Mouse (Mus musculus) heart, embryonic 11.5 days (tissue): ENCODE data around the gene Olfr625-ps1. TPM values are rescaled to one million over a fixed set of nuclear protein-coding genes. Genes with fewer than 3 reads are reported as not detected.
"Not testable (repeated sequence)": the region's sequence is repeated elsewhere in the genome, so short reads cannot be mapped to it uniquely, and the experiment has no call there.

Source experiments
- ATAC-seq: fragments of 200-750 bp; cut with Nextera tagmentation; replicated peaks from 2 replicates; pipeline ENCODE4 v1.8.0; 2017; ENCODE audit warnings: moderate library complexity; ENCODE audit not compliant: insufficient number of reproducible peaks, low FRiP score, low TSS enrichment
- H3K27ac ChIP-seq: fragments of 300-500 bp; sonication (generic); 2 replicates; pipeline ENCODE4 v1.5.1; 2014; ENCODE audit warnings: mild to moderate bottlenecking, low read depth, low read length
- H3K27me3 ChIP-seq: fragments of 300-500 bp; sonication (generic); 2 replicates; pipeline ENCODE4 v1.6.1; 2014; ENCODE audit warnings: mild to moderate bottlenecking, low read length, mixed read lengths; ENCODE audit not compliant: control insufficient read depth, insufficient read depth
- H3K36me3 ChIP-seq: fragments of 300-500 bp; sonication (generic); 2 replicates; pipeline ENCODE4 v1.6.1; 2014; ENCODE audit warnings: mild to moderate bottlenecking, low read length, moderate library complexity, mixed read lengths; ENCODE audit not compliant: control insufficient read depth, insufficient read depth
- H3K4me1 ChIP-seq: fragments of 300-500 bp; sonication (generic); 2 replicates; pipeline ENCODE4 v1.6.1; 2014; ENCODE audit warnings: low read length; ENCODE audit not compliant: control insufficient read depth, insufficient read depth
- H3K4me2 ChIP-seq: fragments of 300-500 bp; sonication (generic); 2 replicates; pipeline ENCODE4 v1.6.1; 2014; ENCODE audit warnings: mild to moderate bottlenecking, moderate library complexity
- H3K4me3 ChIP-seq: fragments of 300-500 bp; sonication (generic); 2 replicates; pipeline ENCODE4 v1.5.1; 2014; ENCODE audit warnings: low read depth, low read length
- H3K9ac ChIP-seq: fragments of 300-500 bp; sonication (generic); 2 replicates; pipeline ENCODE4 v1.6.1; 2014; ENCODE audit warnings: mild to moderate bottlenecking, low read depth, low read length, moderate library complexity
- H3K9me3 ChIP-seq: fragments of 300-500 bp; sonication (generic); replicated peaks from 2 replicates; pipeline ENCODE4 v1.6.1; 2016; ENCODE audit warnings: low read length; ENCODE audit not compliant: control insufficient read depth
- WGBS: fragments of 180-500 bp; shearing (Covaris S2); extraction: QIAGEN DNeasy Blood & Tissue Kit; methylation state at CpG from one replicate; pipeline ENCODE4 v1.1.7; 2014; ENCODE audit not compliant: insufficient replicate concordance; 5-methylcytosine and 5-hydroxymethylcytosine counted together
- polyA plus RNA-seq: library from polyadenylated mRNA; unstranded; fragments of >200 nt; fragmentation: Nextera tagmentation; extraction: Ambion mirVana; gene quantifications from 2 replicates; pipeline ENCODE4 v1.2.1, GENCODE M21; 2014

Olfr625-ps1 gene
- polyA plus RNA-seq, 1 experiment from 2014 or later = not detected

DNA sequence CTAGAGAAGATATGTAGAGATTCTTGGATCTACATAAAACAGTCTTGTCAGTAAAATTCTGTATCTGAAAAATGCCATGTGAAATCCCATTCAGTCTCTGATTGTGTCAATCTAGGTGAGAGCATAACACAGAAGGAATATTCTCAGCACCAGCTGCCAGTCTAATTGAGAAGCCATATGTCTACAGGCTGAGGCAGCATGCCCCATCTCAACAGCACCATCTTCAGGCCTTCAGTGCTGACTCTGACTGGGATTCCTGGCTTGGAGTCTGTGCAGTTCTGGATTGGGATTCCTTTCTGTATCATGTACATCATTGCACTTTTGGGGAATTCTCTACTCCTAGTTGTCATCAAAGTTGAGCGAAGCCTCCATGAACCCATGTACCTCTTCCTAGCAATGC lies 33.9 kb downstream of the Olfr625-ps1 start:
- not testable (repeated sequence) for H3K4me3 ChIP-seq, H3K4me1 ChIP-seq, H3K9me3 ChIP-seq, H3K27me3 ChIP-seq, ATAC-seq, H3K4me2 ChIP-seq, H3K36me3 ChIP-seq, H3K9ac ChIP-seq, H3K27ac ChIP-seq
- 94% methylated on average over 1 of the region's 1 CpGs for WGBS

DNA sequence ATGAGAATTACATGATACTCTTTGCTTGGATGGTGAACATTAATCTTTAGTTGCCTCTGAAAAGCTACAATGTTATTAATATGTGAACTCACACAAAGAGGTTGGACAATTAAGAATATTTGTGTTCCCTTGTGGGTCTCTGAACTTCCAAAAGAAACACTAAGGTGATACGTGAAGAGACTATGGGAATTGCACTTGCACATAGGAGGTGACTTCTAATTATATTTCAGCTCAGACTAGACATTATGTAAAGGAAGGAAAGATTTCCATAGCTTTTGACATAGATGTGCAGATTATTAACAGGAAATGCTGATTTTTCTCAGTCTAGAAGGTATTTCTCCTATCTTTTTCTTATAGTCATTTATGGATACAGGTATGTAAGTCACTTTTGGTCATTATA lies 47.6 kb downstream of the Olfr625-ps1 start, which contains the start of gene Olfr628:
Gene Olfr628 (plus strand): TSS at position 301 of the 400 bp plus-strand sequence.
- no peaks in the 10 kb centered on the region for H3K27me3 ChIP-seq
- H3K36me3 ChIP-seq = no peaks in the 10 kb centered on the region
- H3K27ac ChIP-seq = no peak within 1 kb of the TSS
- no peak within 1 kb of the TSS for H3K9ac ChIP-seq
- H3K9me3 ChIP-seq = no peaks in the 10 kb centered on the region
- WGBS = 84% methylated on average over 1 of the region's 1 CpGs
- H3K4me2 ChIP-seq = no peak within 1 kb of the TSS
- H3K4me1 ChIP-seq = no peaks in the 10 kb centered on the region
- ATAC-seq = no peak
- H3K4me3 ChIP-seq = no peak within 1 kb of the TSS

Other genes with a start within 250 kb of the Olfr625-ps1 start
- gene Olfr605, start 237.3 kb upstream of the Olfr625-ps1 start, polyA plus RNA-seq = not detected in 2 replicates
- gene Olfr606, start 233.7 kb upstream of the Olfr625-ps1 start, polyA plus RNA-seq = not detected in 2 replicates
- not detected in 2 replicates for gene Olfr607, start 218.6 kb upstream of the Olfr625-ps1 start, polyA plus RNA-seq
- not detected in 2 replicates for gene Olfr608, start 212.8 kb upstream of the Olfr625-ps1 start, polyA plus RNA-seq
- gene Olfr609, start 184.7 kb upstream of the Olfr625-ps1 start, polyA plus RNA-seq = not detected in 2 replicates
- not detected in 2 replicates for gene Olfr610, start 170.6 kb upstream of the Olfr625-ps1 start, polyA plus RNA-seq
- not detected in 2 replicates for gene Olfr611, start 161.9 kb upstream of the Olfr625-ps1 start, polyA plus RNA-seq
- not detected in 2 replicates for gene Olfr612, start 140.0 kb upstream of the Olfr625-ps1 start, polyA plus RNA-seq
- not detected in 2 replicates for gene Olfr613, start 134.6 kb upstream of the Olfr625-ps1 start, polyA plus RNA-seq
- not detected in 2 replicates for gene Olfr615, start 126.6 kb upstream of the Olfr625-ps1 start, polyA plus RNA-seq
- gene Olfr616, start 113.6 kb upstream of the Olfr625-ps1 start, polyA plus RNA-seq = not detected in 2 replicates
- not detected in 2 replicates for gene Olfr617, start 109.7 kb upstream of the Olfr625-ps1 start, polyA plus RNA-seq
- not detected in 2 replicates for gene Olfr618, start 92.6 kb upstream of the Olfr625-ps1 start, polyA plus RNA-seq
- not detected in 2 replicates for gene Olfr619, start 82.1 kb upstream of the Olfr625-ps1 start, polyA plus RNA-seq
- gene Olfr620, start 70.2 kb upstream of the Olfr625-ps1 start, polyA plus RNA-seq = not detected in 2 replicates
- not detected in 2 replicates for gene Olfr622, start 40.0 kb upstream of the Olfr625-ps1 start, polyA plus RNA-seq
- gene Olfr623, start 19.0 kb upstream of the Olfr625-ps1 start, polyA plus RNA-seq = not detected in 2 replicates
- 0.03 TPM in 1 of 2 replicates, not detected in the other for gene Olfr624, start 11.5 kb upstream of the Olfr625-ps1 start, polyA plus RNA-seq
- not detected in 2 replicates for gene Olfr243, start 32.0 kb downstream of the Olfr625-ps1 start, polyA plus RNA-seq
- gene Olfr628, start 47.7 kb downstream of the Olfr625-ps1 start, polyA plus RNA-seq = not detected in 2 replicates
- gene Olfr629, start 62.2 kb downstream of the Olfr625-ps1 start, polyA plus RNA-seq = not detected in 2 replicates
- 0.07 TPM in 1 of 2 replicates, not detected in the other for gene Olfr630, start 74.6 kb downstream of the Olfr625-ps1 start, polyA plus RNA-seq
- not detected in 2 replicates for gene Olfr69, start 88.9 kb downstream of the Olfr625-ps1 start, polyA plus RNA-seq
- not detected in 2 replicates for gene Olfr68, start 97.0 kb downstream of the Olfr625-ps1 start, polyA plus RNA-seq
- 0.08 TPM in 1 of 2 replicates, not detected in the other for gene Olfr67, start 109.1 kb downstream of the Olfr625-ps1 start, polyA plus RNA-seq
- gene Hbb-bt, start 131.3 kb downstream of the Olfr625-ps1 start, polyA plus RNA-seq = 2,483 and 3,067 TPM in 2 replicates
- 849 and 1,123 TPM in 2 replicates for gene Hbb-bs, start 145.4 kb downstream of the Olfr625-ps1 start, polyA plus RNA-seq
- 0.31 TPM in 1 of 2 replicates, not detected in the other for gene Hbb-bh2, start 157.8 kb downstream of the Olfr625-ps1 start, polyA plus RNA-seq
- gene Hbb-bh1, start 160.4 kb downstream of the Olfr625-ps1 start, polyA plus RNA-seq = 7,786 and 8,740 TPM in 2 replicates
- gene Hbb-y, start 170.5 kb downstream of the Olfr625-ps1 start, polyA plus RNA-seq = 35,401 and 41,924 TPM in 2 replicates
- gene Olfr66, start 203.5 kb downstream of the Olfr625-ps1 start, polyA plus RNA-seq = not detected in 2 replicates
- not detected in 2 replicates for gene Olfr64, start 211.8 kb downstream of the Olfr625-ps1 start, polyA plus RNA-seq
- not detected in 2 replicates for gene Olfr65, start 220.8 kb downstream of the Olfr625-ps1 start, polyA plus RNA-seq
- gene Olfr631, start 246.1 kb downstream of the Olfr625-ps1 start, polyA plus RNA-seq = not detected in 2 replicates